Mouse (Mus musculus) adrenal gland, adult 2 months (tissue): ENCODE data around the gene Gm11541. TPM values are rescaled to one million over a fixed set of nuclear protein-coding genes. Genes with fewer than 3 reads are reported as not detected.

ENCODE experiments used
- polyA plus RNA-seq: library from polyadenylated mRNA; depleted of rRNA; stranded (reverse); fragments of >200 nt; gene quantifications from 2 replicates; pipeline ENCODE4 v1.2.3, GENCODE M21; 2012; rRNA removed
- total RNA-seq, 2 experiments: library from RNA; stranded (reverse); gene quantifications; 2 replicates each; pipeline ENCODE4 v1.2.3; 2021

Gm11541 gene
- total and polyA plus RNA-seq, 3 experiments = not detected

Other genes with a start within 250 kb of the Gm11541 start
- gene Cacna1g, start 230.3 kb downstream of the Gm11541 start, total RNA-seq = under 1 TPM; 0.61 to 0.69 TPM
- 2.7 and 3.5 TPM in 2 replicates for gene Cacna1g, start 230.3 kb downstream of the Gm11541 start, polyA plus RNA-seq
- gene Spata20, start 218.3 kb downstream of the Gm11541 start, total RNA-seq = not detected
- not detected in 2 replicates for gene Spata20, start 218.3 kb downstream of the Gm11541 start, polyA plus RNA-seq
- 10 to 100 TPM; 23.3 to 40.4 TPM for gene Epn3, start 204.5 kb downstream of the Gm11541 start, total RNA-seq
- 23.0 and 25.5 TPM in 2 replicates for gene Epn3, start 204.5 kb downstream of the Gm11541 start, polyA plus RNA-seq
- 1 to 10 TPM; 3.8 to 6.7 TPM for gene Mycbpap, start 182.8 kb downstream of the Gm11541 start, total RNA-seq
- 0.49 and 0.84 TPM in 2 replicates for gene Mycbpap, start 182.8 kb downstream of the Gm11541 start, polyA plus RNA-seq
- gene Rsad1, start 155.2 kb downstream of the Gm11541 start, total RNA-seq = 10 to 100 TPM in 1 of 2 experiments, 1 to 10 TPM in 1; 8.4 to 13.4 TPM
- gene Rsad1, start 155.2 kb downstream of the Gm11541 start, polyA plus RNA-seq = 25.8 and 27.0 TPM in 2 replicates
- gene Chad, start 139.5 kb downstream of the Gm11541 start, total RNA-seq = not detected
- 0.06 and 0.13 TPM in 2 replicates for gene Chad, start 139.5 kb downstream of the Gm11541 start, polyA plus RNA-seq
- gene Acsf2, start 102.6 kb downstream of the Gm11541 start, total RNA-seq = 100 to 1,000 TPM; 146 to 155 TPM
- gene Acsf2, start 102.6 kb downstream of the Gm11541 start, polyA plus RNA-seq = 149 and 167 TPM in 2 replicates
- 100 to 1,000 TPM; 119 to 128 TPM for gene Lrrc59, start 74.7 kb downstream of the Gm11541 start, total RNA-seq
- gene Lrrc59, start 74.7 kb downstream of the Gm11541 start, polyA plus RNA-seq = 51.9 and 66.4 TPM in 2 replicates
- gene Mrpl27, start 50.7 kb downstream of the Gm11541 start, total RNA-seq = 10 to 100 TPM; 78.0 to 91.6 TPM
- gene Mrpl27, start 50.7 kb downstream of the Gm11541 start, polyA plus RNA-seq = 12.3 and 14.2 TPM in 2 replicates
- under 1 TPM; 0.29 to 0.31 TPM for gene Eme1, start 50.5 kb downstream of the Gm11541 start, total RNA-seq
- gene Eme1, start 50.5 kb downstream of the Gm11541 start, polyA plus RNA-seq = 0.18 and 0.21 TPM in 2 replicates
- 10 to 100 TPM; 11.5 to 19.0 TPM for gene Xylt2, start 27.0 kb downstream of the Gm11541 start, total RNA-seq
- gene Xylt2, start 27.0 kb downstream of the Gm11541 start, polyA plus RNA-seq = 51.7 and 60.4 TPM in 2 replicates
- gene Cdc34b, start 37.3 kb upstream of the Gm11541 start, total RNA-seq = under 1 TPM; 0.31 to 0.40 TPM
- 0.10 and 0.55 TPM in 2 replicates for gene Cdc34b, start 37.3 kb upstream of the Gm11541 start, polyA plus RNA-seq
- gene Tmem92, start 78.2 kb upstream of the Gm11541 start, total RNA-seq = not detected
- not detected in 2 replicates for gene Tmem92, start 78.2 kb upstream of the Gm11541 start, polyA plus RNA-seq
- 10 to 100 TPM; 34.5 to 82.8 TPM for gene Col1a1, start 231.7 kb upstream of the Gm11541 start, total RNA-seq
- 40.1 and 42.9 TPM in 2 replicates for gene Col1a1, start 231.7 kb upstream of the Gm11541 start, polyA plus RNA-seq